In the genomic region with DNA sequence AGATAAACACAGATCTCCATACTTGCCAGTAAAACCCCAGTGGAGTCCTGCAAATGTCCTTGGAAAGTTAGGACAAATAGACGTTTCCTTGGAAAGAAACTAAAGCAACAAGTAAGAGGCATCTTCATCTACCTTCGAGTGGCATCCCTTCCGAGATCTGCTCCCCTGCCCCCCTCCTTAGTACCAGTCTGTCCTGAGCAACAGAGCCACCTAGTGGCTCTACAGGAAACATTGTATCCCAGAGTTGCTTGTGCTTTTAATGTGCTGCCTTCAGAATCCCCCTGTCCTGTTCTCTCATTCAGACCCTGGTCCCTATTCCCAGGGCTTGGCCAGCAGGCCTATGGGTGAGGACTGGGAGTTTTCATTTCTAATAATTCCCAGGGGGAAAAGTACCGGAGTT, we compare ENCODE assay signal across 9 mouse cellular contexts.
DNase-seq lines count a peak whose midpoint lies in the region; ATAC-seq and TF ChIP-seq lines count a peak whose summit lies in the region.
"Had no signal": no experiment of that assay in that cellular context is flagged by ENCODE, and none has a peak within 500 bp of the region (broad histone marks: within the 10 kb centered on the region; RNA-seq: fewer than 3 reads in every experiment).

No protein-coding gene starts in this region.

- ATAC-seq in heart, postnatal 0 days (ENCODE audit: insufficient read depth, low read depth) = no peak
- ATAC-seq in midbrain, embryonic 14.5 days (ENCODE audit: low FRiP score, low TSS enrichment) = no peak
- no peak for ATAC-seq in midbrain, embryonic 16.5 days
- no peak for ATAC-seq in hindbrain, embryonic 16.5 days

- H3K27me3 ChIP-seq in heart, postnatal 0 days (ENCODE audit: control insufficient read depth, insufficient read depth, low read length) = no peaks in the 10 kb centered on the region
- H3K27me3 ChIP-seq in midbrain, embryonic 14.5 days (ENCODE audit: control insufficient read depth, insufficient read depth, low read length) = no peaks in the 10 kb centered on the region
- no peaks in the 10 kb centered on the region for H3K27me3 ChIP-seq in midbrain, embryonic 16.5 days (ENCODE audit: control insufficient read depth, insufficient read depth, low read depth, low read length)
- no peaks in the 10 kb centered on the region for H3K27me3 ChIP-seq in hindbrain, embryonic 16.5 days (replicated peaks; ENCODE audit: control insufficient read depth, insufficient read depth, low read length)
- H3K27me3 ChIP-seq: neural tube, embryonic 13.5 days had no signal

- no peak overlapping the region for H3K27ac ChIP-seq in heart, postnatal 0 days (ENCODE audit: low read depth)
- no peak overlapping the region for H3K27ac ChIP-seq in midbrain, embryonic 14.5 days (replicated peaks; ENCODE audit: low read depth, low read length)
- no peak overlapping the region for H3K27ac ChIP-seq in midbrain, embryonic 16.5 days (ENCODE audit: low read length)
- H3K27ac ChIP-seq in cortical plate, adult 2 months (ENCODE audit: insufficient read depth, low read length) = no peak overlapping the region
- no peak overlapping the region for H3K27ac ChIP-seq in hindbrain, embryonic 16.5 days (ENCODE audit: low read depth, low read length)
- H3K27ac ChIP-seq: neural tube, embryonic 13.5 days had no signal

- no peak for TF ChIP-seq EP300 in heart, postnatal 0 days (IDR thresholded peaks at IDR 0.05; ENCODE audit: low read depth)

- H3K4me1 ChIP-seq in heart, postnatal 0 days (ENCODE audit: control insufficient read depth, insufficient read depth) = no peaks in the 10 kb centered on the region
- H3K4me1 ChIP-seq in midbrain, embryonic 14.5 days (ENCODE audit: control insufficient read depth, insufficient read depth, low read length) = no peaks in the 10 kb centered on the region
- no peaks in the 10 kb centered on the region for H3K4me1 ChIP-seq in midbrain, embryonic 16.5 days (ENCODE audit: control insufficient read depth, insufficient read depth, low read length)
- H3K4me1 ChIP-seq in cortical plate, adult 2 months (ENCODE audit: control insufficient read depth, insufficient read depth, low read length) = peaks cover 2% of the 10 kb centered on the region; the same call in 1 of the 2 replicates
- no peaks in the 10 kb centered on the region for H3K4me1 ChIP-seq in hindbrain, embryonic 16.5 days (ENCODE audit: control insufficient read depth, insufficient read depth, low read depth, low read length)
- H3K4me1 ChIP-seq: neural tube, embryonic 13.5 days had no signal

- H3K9ac ChIP-seq in heart, postnatal 0 days (replicated peaks; ENCODE audit: low read depth, low read length) = no peak overlapping the region
- H3K9ac ChIP-seq in midbrain, embryonic 14.5 days (replicated peaks; ENCODE audit: low read length) = no peak overlapping the region
- no peak overlapping the region for H3K9ac ChIP-seq in midbrain, embryonic 16.5 days (ENCODE audit: low read depth, low read length)
- H3K9ac ChIP-seq in hindbrain, embryonic 16.5 days (ENCODE audit: low read depth, low read length) = no peak overlapping the region
- H3K9ac ChIP-seq: neural tube, embryonic 13.5 days had no signal

- TF ChIP-seq CTCF in heart, postnatal 0 days (IDR thresholded peaks at IDR 0.05; ENCODE audit: low read depth) = peak; percentile 57
- TF ChIP-seq CTCF in cortical plate, adult 2 months (IDR thresholded peaks at IDR 0.05; ENCODE audit: extremely low read depth, insufficient read depth, low read length) = peak; percentile 52

- DNase-seq in heart, postnatal 0 days (ENCODE audit: low spot score) = peak; percentile 41
- no peak for DNase-seq in heart, adult 9 months (ENCODE audit: low spot score in 2 of 2)
- DNase-seq in midbrain, embryonic 14.5 days = peak; percentile 39
- DNase-seq in mesoderm, embryonic 11.5 days (ENCODE audit: low read depth, low spot score) = peak; percentile 49
- no peak for DNase-seq in cerebellum, adult 8-10 months

- H3K9me3 ChIP-seq in heart, postnatal 0 days (replicated peaks; ENCODE audit: control insufficient read depth, low read length) = no peaks in the 10 kb centered on the region
- H3K9me3 ChIP-seq in midbrain, embryonic 14.5 days (ENCODE audit: control insufficient read depth, low read length) = no peaks in the 10 kb centered on the region
- no peaks in the 10 kb centered on the region for H3K9me3 ChIP-seq in midbrain, embryonic 16.5 days (replicated peaks; ENCODE audit: control insufficient read depth, low read length, poor library complexity, severe bottlenecking)
- H3K9me3 ChIP-seq in hindbrain, embryonic 16.5 days (ENCODE audit: control insufficient read depth, low read length) = no peaks in the 10 kb centered on the region
- H3K9me3 ChIP-seq: neural tube, embryonic 13.5 days had no signal

- H3K4me2 ChIP-seq in heart, postnatal 0 days (ENCODE audit: low read depth, low read length) = no peak overlapping the region
- H3K4me2 ChIP-seq in midbrain, embryonic 14.5 days (ENCODE audit: low read length) = no peak overlapping the region
- no peak overlapping the region for H3K4me2 ChIP-seq in midbrain, embryonic 16.5 days (ENCODE audit: low read length)
- H3K4me2 ChIP-seq in hindbrain, embryonic 16.5 days (ENCODE audit: low read length) = no peak overlapping the region
- H3K4me2 ChIP-seq: neural tube, embryonic 13.5 days had no signal

- WGBS in heart, postnatal 0 days = 17% methylated on average over 4 of the region's 4 CpGs
- 26% methylated on average over 4 of the region's 4 CpGs for WGBS in midbrain, embryonic 14.5 days
- 29% methylated on average over 4 of the region's 4 CpGs for WGBS in midbrain, embryonic 16.5 days
- 27% methylated on average over 4 of the region's 4 CpGs for WGBS in hindbrain, embryonic 16.5 days

- no peak for TF ChIP-seq POLR2A in cortical plate, adult 2 months (IDR thresholded peaks at IDR 0.05; ENCODE audit: extremely low read depth, insufficient read depth, low read length)

- H3K4me3 ChIP-seq in heart, postnatal 0 days (ENCODE audit: low read depth, low read length) = no peak overlapping the region
- no peak overlapping the region for H3K4me3 ChIP-seq in midbrain, embryonic 14.5 days (replicated peaks; ENCODE audit: low read depth, low read length)
- no peak overlapping the region for H3K4me3 ChIP-seq in midbrain, embryonic 16.5 days (ENCODE audit: low read depth, low read length)
- H3K4me3 ChIP-seq in cortical plate, adult 2 months (ENCODE audit: insufficient read depth, low read length) = no peak overlapping the region
- no peak overlapping the region for H3K4me3 ChIP-seq in hindbrain, embryonic 16.5 days (ENCODE audit: low read length)
- H3K4me3 ChIP-seq: neural tube, embryonic 13.5 days had no signal

- H3K36me3 ChIP-seq in heart, postnatal 0 days (replicated peaks; ENCODE audit: control insufficient read depth, insufficient read depth, low read length) = no peaks in the 10 kb centered on the region
- H3K36me3 ChIP-seq in midbrain, embryonic 14.5 days (ENCODE audit: control insufficient read depth, insufficient read depth, low read length) = no peaks in the 10 kb centered on the region
- no peaks in the 10 kb centered on the region for H3K36me3 ChIP-seq in midbrain, embryonic 16.5 days (ENCODE audit: control insufficient read depth, insufficient read depth, low read length)
- H3K36me3 ChIP-seq in hindbrain, embryonic 16.5 days (ENCODE audit: control insufficient read depth, insufficient read depth, low read length) = no peaks in the 10 kb centered on the region
- H3K36me3 ChIP-seq: neural tube, embryonic 13.5 days had no signal

Comparison
In these comparisons a context has a peak if more than half of its experiments do, and no peak if none do; other contexts are left out.
1. DNase-seq: peak in heart, postnatal 0 days (single experiment), midbrain, embryonic 14.5 days (single experiment) and mesoderm, embryonic 11.5 days (single experiment); none in heart, adult 9 months (0 of 2) and cerebellum, adult 8-10 months (single experiment).